Mouse (Mus musculus) midbrain, embryonic 10.5 days (tissue): ENCODE results near the gene Ccdc92. TPM values are rescaled to one million over a fixed set of nuclear protein-coding genes. Genes with fewer than 3 reads are reported as not detected.

ENCODE experiments used
- DNase-seq: peaks from one replicate; pipeline ENCODE4 v3.0.0-alpha.2; 2017; ENCODE audit warnings: low spot score
- H3K27ac ChIP-seq: fragments of 300-500 bp; sonication (generic); replicated peaks from 2 replicates; pipeline ENCODE4 v1.5.1; 2016; ENCODE audit warnings: mild to moderate bottlenecking
- H3K27me3 ChIP-seq: fragments of 300-500 bp; sonication (generic); 2 replicates; pipeline ENCODE4 v1.6.1; 2016; ENCODE audit warnings: low read depth, mild to moderate bottlenecking; ENCODE audit not compliant: poor library complexity, severe bottlenecking
- H3K36me3 ChIP-seq: fragments of 300-500 bp; sonication (generic); 2 replicates; pipeline ENCODE4 v1.6.1; 2016; ENCODE audit warnings: mild to moderate bottlenecking, moderate library complexity
- H3K4me1 ChIP-seq: fragments of 300-500 bp; sonication (generic); 2 replicates; pipeline ENCODE4 v1.6.1; 2016
- H3K4me3 ChIP-seq: fragments of 300-500 bp; sonication (generic); 2 replicates; pipeline ENCODE4 v1.5.1; 2016; ENCODE audit warnings: mild to moderate bottlenecking, moderate library complexity
- H3K9me3 ChIP-seq: fragments of 300-500 bp; sonication (generic); replicated peaks from 2 replicates; pipeline ENCODE4 v1.6.1; 2016; ENCODE audit warnings: mild to moderate bottlenecking
- WGBS: fragments of 180-500 bp; shearing (Covaris S2); methylation state at CpG from one replicate; pipeline ENCODE4 v1.1.7; 2016; 5-methylcytosine and 5-hydroxymethylcytosine counted together
- polyA plus RNA-seq: library from polyadenylated mRNA; unstranded; fragments of >200 nt; fragmentation: Nextera tagmentation; extraction: Ambion mirVana; gene quantifications from 2 replicates; pipeline ENCODE4 v1.2.1, GENCODE M21; 2016

Gene Ccdc92
- polyA plus RNA-seq, 1 experiment from 2014 or later = 12.1 TPM

DNA sequence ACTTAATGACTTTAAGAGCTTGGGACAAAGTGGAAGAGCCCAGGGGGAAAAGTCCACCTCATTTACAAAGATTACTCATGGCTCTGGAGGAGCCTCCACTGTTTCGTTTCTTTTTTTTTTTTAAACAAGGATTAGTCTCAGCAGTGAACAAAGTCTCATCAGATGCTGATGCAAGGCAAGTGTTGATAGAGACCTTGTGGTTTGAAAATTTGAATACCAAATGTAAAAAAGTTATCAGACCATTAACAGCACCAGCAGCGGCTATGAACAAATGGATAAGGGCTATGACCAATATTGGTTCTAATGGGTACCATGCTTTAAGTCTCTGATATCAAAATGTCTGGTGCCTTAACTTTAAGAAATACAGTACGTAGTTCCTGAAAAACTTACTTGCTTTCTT lies 13.2 kb downstream of the Ccdc92 start:
- 80% methylated on average over 3 of the region's 3 CpGs for WGBS
- H3K36me3 ChIP-seq = no peaks in the 10 kb centered on the region
- H3K4me3 ChIP-seq = no peak overlapping the region
- no peaks in the 10 kb centered on the region for H3K4me1 ChIP-seq
- H3K27ac ChIP-seq = no peak overlapping the region
- no peak for DNase-seq
- H3K9me3 ChIP-seq = no peaks in the 10 kb centered on the region
- no peaks in the 10 kb centered on the region for H3K27me3 ChIP-seq

DNA sequence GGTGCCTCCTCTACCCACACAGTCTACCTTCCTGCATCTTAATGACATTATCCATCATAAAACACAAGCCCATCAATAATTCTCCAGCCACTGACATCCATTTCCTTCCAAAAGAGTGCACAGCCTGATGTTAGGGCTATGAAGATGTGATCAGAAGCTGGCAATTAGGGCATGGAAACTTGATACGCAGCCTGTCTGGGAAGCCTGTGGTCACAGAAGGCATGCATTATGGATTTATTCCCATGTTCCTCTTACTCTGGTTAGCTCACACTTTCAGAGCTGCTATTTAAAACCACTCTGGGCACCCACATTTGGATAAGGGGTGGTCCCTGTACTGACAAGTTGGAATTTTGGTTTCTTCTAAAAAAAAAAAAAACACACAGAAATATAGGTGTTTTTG lies 15.2 kb downstream of the Ccdc92 start:
- Histone ChIP-seq H3K27ac (no peak overlapping the region), H3K9me3 (no peaks in the 10 kb centered on the region), H3K27me3 (no peaks in the 10 kb centered on the region), H3K36me3 (no peaks in the 10 kb centered on the region), H3K4me1 (peaks cover 3% of the 10 kb centered on the region; the same call in 1 of the 2 replicates), H3K4me3 (no peak overlapping the region)
- WGBS = 82% methylated on average over 1 of the region's 1 CpGs
- DNase-seq = no peak

DNA sequence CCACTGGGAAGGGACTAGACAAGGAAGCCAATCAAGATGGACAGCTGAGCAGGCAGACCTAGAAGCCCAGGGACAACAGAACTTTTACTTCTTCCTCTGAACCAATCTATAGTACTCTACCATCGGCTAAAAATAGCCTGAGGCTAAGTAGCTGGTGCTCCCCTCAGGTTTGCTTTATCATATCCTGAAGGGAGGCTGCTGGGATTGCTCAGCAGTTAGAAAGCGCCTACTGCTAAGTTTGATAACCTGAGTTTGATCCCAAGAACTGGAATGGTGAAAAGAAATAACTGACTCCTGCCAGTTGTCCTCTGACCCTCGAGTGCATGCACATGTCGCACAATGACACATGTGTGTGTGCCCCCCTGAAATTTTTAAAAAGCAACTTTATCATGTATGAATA lies 17.3 kb downstream of the Ccdc92 start:
- no peaks in the 10 kb centered on the region for H3K36me3 ChIP-seq
- 86% methylated on average over 4 of the region's 4 CpGs for WGBS
- no peaks in the 10 kb centered on the region for H3K9me3 ChIP-seq
- DNase-seq = no peak
- no peaks in the 10 kb centered on the region for H3K27me3 ChIP-seq
- no peak overlapping the region for H3K27ac ChIP-seq
- no peak overlapping the region for H3K4me3 ChIP-seq
- H3K4me1 ChIP-seq = peaks cover 3% of the 10 kb centered on the region; the same call in 1 of the 2 replicates

DNA sequence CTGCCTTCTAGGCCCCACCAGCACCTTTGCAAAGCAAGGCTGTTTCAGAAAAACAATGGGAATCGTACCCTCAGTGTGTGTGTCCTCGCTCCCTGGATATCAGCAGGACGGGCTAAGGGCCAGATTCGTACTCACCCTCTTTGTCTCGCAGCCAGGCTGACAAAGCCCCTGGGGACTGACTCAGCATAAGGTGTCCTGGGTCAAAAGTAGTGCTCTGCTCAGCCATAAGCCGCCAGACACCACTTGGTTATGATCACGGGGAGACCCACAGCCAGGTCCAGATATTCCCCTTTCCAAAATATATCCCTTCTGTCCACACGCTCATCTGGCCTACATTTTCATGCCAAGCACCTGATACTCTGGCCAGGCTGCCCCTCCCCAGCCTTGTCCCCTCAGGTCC lies 18.8 kb downstream of the Ccdc92 start:
- WGBS = 78% methylated on average over 8 of the region's 8 CpGs
- H3K4me3 ChIP-seq = no peak overlapping the region
- H3K9me3 ChIP-seq = no peaks in the 10 kb centered on the region
- H3K36me3 ChIP-seq = peaks cover 6% of the 10 kb centered on the region; the same call in 1 of the 2 replicates
- no peaks in the 10 kb centered on the region for H3K27me3 ChIP-seq
- no peak overlapping the region for H3K27ac ChIP-seq
- peaks cover 3% of the 10 kb centered on the region; the same call in 1 of the 2 replicates for H3K4me1 ChIP-seq
- no peak for DNase-seq

DNA sequence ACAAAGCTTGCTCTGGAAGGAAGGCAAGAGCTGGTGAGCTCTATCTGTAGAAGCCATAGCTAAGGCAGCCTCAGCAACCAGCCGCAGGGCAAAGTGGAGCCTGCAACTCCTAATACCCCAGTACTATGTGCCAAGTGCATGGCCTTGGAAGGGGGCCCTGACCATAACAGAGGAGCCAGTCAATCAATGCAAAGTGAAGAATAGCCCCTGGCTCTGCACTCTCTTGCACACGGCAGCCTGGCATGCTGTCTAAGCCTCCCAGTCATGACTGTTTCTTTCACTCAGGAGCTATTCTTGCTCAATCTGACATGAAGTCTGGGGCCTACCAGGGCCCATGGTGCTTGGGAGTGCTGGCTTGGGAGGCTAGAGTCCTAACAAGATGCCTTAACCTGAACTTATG lies 21.6 kb downstream of the Ccdc92 start:
- 92% methylated on average over 2 of the region's 2 CpGs for WGBS
- no peak overlapping the region for H3K27ac ChIP-seq
- peaks cover 3% of the 10 kb centered on the region; the same call in 1 of the 2 replicates for H3K4me1 ChIP-seq
- peaks cover 16% of the 10 kb centered on the region for H3K36me3 ChIP-seq
- H3K4me3 ChIP-seq = no peak overlapping the region
- H3K27me3 ChIP-seq = no peaks in the 10 kb centered on the region
- DNase-seq = no peak
- no peaks in the 10 kb centered on the region for H3K9me3 ChIP-seq

DNA sequence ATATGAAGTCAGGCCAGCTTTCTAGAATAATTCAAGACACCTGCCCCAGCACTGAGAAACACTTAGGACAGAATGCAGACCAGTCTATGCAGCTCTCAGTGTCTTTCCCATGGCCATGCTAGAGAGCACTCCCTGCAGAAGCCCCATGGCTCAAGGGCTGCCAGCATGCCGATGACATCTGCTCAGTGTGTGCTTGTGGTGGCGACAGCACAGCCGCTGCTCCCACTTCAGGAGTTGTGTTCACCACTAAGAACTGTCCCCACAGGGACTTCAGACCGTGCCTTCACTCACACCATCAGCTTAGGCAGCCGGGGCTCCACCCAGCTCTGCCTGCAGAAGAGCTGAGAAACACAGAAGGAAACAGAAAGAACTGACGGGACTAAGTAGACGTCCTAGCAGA lies 22.0 kb downstream of the Ccdc92 start:
- Histone ChIP-seq H3K36me3 (peaks cover 20% of the 10 kb centered on the region), H3K27ac (no peak overlapping the region), H3K27me3 (no peaks in the 10 kb centered on the region), H3K4me1 (peaks cover 3% of the 10 kb centered on the region; the same call in 1 of the 2 replicates), H3K9me3 (no peaks in the 10 kb centered on the region), H3K4me3 (no peak overlapping the region)
- DNase-seq = no peak
- 78% methylated on average over 7 of the region's 7 CpGs for WGBS

DNA sequence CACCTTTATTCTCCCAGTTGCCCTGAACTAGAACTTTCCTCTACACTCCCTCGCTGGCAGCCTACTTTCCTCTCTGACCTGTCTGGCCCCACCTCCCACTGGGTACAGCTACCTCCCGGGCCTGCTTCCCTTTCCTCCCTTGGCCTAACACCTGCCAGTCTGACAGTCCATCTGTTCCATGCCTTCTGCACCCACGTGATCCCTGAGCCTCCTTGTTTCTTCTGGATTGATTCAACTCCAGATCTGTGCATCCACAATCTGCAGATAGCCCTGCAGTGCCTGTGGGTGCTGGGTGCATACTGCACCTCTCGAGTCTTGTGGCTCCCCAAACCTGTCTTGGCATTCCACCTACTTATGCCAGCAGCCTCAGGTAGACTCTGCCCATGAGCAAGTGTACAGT lies 25.6 kb downstream of the Ccdc92 start:
- WGBS = 78% methylated on average over 4 of the region's 4 CpGs
- no peak overlapping the region for H3K4me3 ChIP-seq
- H3K9me3 ChIP-seq = no peaks in the 10 kb centered on the region
- H3K4me1 ChIP-seq = no peaks in the 10 kb centered on the region
- H3K36me3 ChIP-seq = peaks cover 27% of the 10 kb centered on the region
- no peak for DNase-seq
- H3K27me3 ChIP-seq = no peaks in the 10 kb centered on the region
- no peak overlapping the region for H3K27ac ChIP-seq

DNA sequence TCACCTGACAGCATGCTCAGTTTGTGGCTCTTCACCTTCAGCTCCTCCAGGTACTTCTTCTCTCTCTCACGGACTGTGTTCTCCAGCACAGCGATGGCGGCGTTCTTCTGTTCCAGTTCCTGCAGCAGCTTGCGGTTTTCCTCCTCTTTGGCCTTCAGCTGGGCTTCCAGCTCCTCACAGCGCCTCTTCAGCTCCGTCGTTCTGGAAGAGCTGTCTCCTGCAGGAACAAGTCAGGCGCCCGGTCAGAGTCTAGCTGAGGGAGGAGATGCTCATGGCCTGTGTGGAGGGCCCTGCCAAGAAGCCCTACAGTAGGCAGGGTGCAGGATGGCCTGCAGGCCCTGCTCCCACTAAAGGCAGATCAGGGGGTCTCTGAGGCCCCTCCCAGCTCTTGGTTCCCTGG lies 26.1 kb downstream of the Ccdc92 start:
- H3K9me3 ChIP-seq = no peaks in the 10 kb centered on the region
- peaks cover 27% of the 10 kb centered on the region for H3K36me3 ChIP-seq
- 88% methylated on average over 10 of the region's 10 CpGs for WGBS

DNA sequence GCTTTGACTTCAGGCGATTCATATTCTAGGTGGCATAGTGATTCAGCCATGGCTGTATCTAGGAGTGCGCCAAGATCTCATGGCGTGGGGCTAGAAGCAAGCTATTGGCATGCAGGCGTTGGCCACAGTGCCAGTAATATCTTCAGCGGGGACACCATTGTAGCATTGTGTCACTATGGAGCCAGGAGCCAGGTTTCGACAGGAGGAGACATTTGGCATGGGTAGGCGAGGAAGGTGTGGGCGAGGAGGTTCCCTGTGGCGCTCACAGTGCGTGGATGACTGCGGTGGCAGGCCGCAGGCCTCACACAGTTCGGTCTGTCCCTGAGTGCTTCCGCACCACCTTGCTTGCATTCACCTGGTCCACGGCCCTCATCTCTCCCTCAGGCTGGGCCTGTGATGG lies 27.0 kb downstream of the Ccdc92 start:
- Histone ChIP-seq H3K27me3 (no peaks in the 10 kb centered on the region), H3K4me3 (no peak overlapping the region), H3K9me3 (no peaks in the 10 kb centered on the region), H3K36me3 (peaks cover 27% of the 10 kb centered on the region), H3K27ac (no peak overlapping the region), H3K4me1 (no peaks in the 10 kb centered on the region)
- no peak for DNase-seq
- WGBS = 95% methylated on average over 15 of the region's 15 CpGs

More for the DNA sequence above, 26.1 kb downstream of the Ccdc92 start:
- Histone ChIP-seq H3K27ac (no peak overlapping the region), H3K27me3 (no peaks in the 10 kb centered on the region), H3K4me3 (no peak overlapping the region), H3K4me1 (no peaks in the 10 kb centered on the region)
- DNase-seq = no peak

DNA sequence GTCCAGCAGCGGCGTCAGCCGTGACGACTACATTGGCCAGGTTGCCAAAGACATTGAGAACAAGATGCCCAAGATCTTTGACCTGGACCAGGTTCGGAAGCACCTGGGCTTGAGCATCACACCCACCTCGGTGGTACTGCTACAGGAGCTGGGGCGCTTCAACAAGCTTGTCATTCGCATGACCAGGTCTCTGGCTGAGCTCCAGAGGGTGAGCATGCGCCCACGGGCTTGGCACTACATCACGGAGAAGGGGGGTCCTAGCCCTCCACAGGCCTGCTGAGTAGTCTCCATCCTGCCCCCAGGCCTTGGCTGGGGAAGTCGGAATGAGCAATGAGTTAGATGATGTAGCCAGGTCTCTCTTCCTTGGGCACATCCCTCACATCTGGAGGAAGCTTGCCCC lies 31.9 kb downstream of the Ccdc92 start:
- H3K27me3 ChIP-seq = no peaks in the 10 kb centered on the region
- WGBS = 93% methylated on average over 12 of the region's 12 CpGs
- no peak for DNase-seq
- H3K4me1 ChIP-seq = no peaks in the 10 kb centered on the region
- peaks cover 8% of the 10 kb centered on the region for H3K36me3 ChIP-seq
- H3K9me3 ChIP-seq = no peaks in the 10 kb centered on the region
- H3K4me3 ChIP-seq = no peak overlapping the region
- no peak overlapping the region for H3K27ac ChIP-seq

DNA sequence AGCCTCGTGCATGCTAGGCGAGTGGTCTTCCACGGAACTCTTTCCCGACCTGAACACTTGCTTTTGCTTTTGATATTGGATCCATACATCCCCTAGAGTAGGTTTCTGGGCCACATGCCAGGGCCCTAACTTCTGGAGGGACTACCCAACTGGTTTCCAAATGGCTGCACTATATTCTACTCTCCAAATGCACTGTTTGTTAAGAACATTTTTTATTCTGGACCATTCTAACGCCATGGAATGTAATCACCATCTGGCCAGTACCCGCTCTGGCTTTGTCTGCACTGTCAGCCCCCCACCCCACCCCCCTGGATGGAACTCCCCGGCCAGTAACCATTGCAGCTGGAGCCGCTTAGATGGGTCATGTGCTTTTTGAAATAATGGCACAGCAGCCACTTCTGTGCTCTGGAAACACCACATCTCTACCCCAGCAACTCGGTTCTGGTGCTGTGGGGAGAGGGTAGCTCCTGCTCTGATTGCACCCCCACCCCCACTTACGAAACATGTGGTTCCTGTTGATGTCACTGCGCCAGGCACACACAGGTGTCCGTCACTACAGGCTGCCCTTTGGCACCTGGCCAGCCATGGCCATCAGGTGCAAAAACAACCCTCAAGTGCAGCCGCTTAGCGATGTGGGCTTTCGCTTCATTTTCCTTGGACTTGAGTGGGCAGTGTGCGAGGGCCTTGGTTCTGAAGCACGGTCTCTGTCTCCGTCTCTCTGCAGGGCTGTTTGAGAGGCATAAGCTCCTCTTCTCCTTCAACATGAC lies 39.9 kb downstream of the Ccdc92 start:
- Histone ChIP-seq H3K4me1 (no peaks in the 10 kb centered on the region), H3K36me3 (no peaks in the 10 kb centered on the region), H3K27ac (no peak overlapping the region), H3K4me3 (no peak overlapping the region), H3K9me3 (no peaks in the 10 kb centered on the region), H3K27me3 (no peaks in the 10 kb centered on the region)
- no peak for DNase-seq
- 90% methylated on average over 18 of the region's 18 CpGs for WGBS

DNA sequence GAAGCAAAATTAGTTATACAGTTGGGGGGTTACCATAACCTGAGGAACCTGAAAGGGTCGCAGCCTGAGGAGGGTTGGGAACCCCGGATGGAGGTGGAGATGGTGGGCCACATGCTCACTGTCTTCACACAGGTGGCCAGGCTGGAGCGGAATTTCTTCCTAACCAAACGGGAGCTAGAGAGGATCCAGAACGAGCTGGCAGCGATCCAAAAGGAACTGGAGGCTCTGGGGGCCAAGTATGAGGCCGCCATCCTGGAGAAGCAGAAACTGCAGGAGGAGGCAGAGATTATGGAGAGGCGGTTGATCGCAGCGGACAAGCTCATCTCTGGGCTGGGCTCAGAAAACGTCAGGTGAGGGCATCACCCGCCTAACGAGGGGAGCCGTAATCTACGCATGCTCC lies 45.2 kb downstream of the Ccdc92 start:
- Histone ChIP-seq H3K4me3 (no peak overlapping the region), H3K9me3 (no peaks in the 10 kb centered on the region), H3K27me3 (no peaks in the 10 kb centered on the region), H3K36me3 (no peaks in the 10 kb centered on the region), H3K4me1 (0 out of 2 replicates have a peak, but pooled peaks cover 2% of the 10 kb centered on the region), H3K27ac (no peak overlapping the region)
- WGBS = 88% methylated on average over 15 of the region's 15 CpGs
- no peak for DNase-seq

DNA sequence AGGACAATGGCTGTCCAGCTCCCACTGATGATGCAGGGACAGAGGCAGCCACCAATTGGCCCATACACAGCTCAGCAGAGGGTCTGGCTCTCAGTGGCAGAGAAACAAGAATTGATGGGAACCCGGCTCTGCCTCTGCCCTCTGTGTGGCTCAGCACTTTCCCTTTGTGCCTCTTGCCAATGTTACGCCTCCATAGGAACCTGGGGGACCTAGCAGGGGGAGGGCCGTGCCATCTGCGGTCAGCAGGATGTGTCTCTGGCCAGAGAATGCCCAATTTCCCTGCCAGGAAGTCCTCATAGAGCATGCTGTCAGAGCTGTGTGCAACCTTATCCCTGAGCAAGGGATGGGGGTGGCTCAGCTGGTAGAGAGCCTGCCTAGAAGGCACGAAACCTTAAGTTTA lies 47.4 kb downstream of the Ccdc92 start:
- WGBS = 69% methylated on average over 5 of the region's 5 CpGs

More for the DNA sequence above, 47.4 kb downstream of the Ccdc92 start:
- no peaks in the 10 kb centered on the region for H3K9me3 ChIP-seq
- DNase-seq = no peak
- H3K36me3 ChIP-seq = no peaks in the 10 kb centered on the region
- H3K4me1 ChIP-seq = 0 out of 2 replicates have a peak, but pooled peaks cover 2% of the 10 kb centered on the region
- no peak overlapping the region for H3K4me3 ChIP-seq
- no peak overlapping the region for H3K27ac ChIP-seq
- H3K27me3 ChIP-seq = no peaks in the 10 kb centered on the region
